Mouse (Mus musculus) lung, adult 18-20 months (tissue): ENCODE results near the gene Dpysl5.
"Not testable (repeated sequence)": the region's sequence is repeated elsewhere in the genome, so short reads cannot be mapped to it uniquely, and the experiment has no call there.

Source experiments
- DNase-seq, 2 experiments: peaks; one replicate each; pipeline ENCODE4 v3.0.0; 2022; ENCODE audit warnings: mixed read lengths in 2 of 2

Dpysl5 gene

DNA sequence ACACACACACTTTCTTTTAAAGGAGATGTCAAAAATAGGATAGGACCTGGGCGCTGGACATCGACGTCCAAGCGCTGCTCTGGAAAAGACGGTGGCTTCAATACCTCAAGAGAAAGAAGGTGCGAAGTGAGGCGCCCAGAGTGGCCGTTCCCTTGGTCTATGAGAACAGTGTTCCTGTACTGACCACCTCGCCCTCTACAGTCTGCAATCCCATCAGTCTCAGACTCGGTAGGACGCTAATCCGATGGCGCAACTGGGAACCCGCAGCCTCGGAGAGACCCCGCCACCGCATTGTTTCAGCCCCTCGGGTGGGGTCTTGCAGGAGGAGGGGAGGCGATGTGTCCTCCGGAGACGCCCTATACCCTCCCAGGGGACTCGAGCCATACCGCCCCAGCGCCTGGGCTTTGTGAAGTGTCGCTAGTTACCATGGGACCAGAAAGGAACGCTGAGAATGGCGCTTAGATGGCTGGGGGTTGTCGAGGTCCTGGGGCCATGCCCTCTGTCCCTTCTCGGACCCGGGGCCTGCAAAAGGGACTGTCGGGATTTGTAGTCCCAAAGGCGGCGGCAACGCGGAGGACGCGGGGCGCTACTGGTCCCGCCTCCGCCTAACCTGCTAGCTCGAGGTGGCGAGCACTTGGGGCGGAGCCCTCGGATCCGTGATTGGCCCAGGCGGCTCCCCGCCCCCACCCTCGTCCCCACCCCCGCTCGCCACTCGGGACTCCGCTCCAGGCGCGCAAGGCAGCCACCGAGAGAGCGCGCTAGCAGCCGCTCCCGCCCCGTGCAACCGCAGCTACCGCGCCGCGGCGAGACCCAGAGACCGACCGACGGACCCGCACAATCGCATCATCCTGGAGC is at the start of gene Dpysl5:
Dpysl5 (plus strand) TSS at position 418 of the 855 bp plus-strand sequence.
- DNase-seq = peak; percentile 84 to 90

DNA sequence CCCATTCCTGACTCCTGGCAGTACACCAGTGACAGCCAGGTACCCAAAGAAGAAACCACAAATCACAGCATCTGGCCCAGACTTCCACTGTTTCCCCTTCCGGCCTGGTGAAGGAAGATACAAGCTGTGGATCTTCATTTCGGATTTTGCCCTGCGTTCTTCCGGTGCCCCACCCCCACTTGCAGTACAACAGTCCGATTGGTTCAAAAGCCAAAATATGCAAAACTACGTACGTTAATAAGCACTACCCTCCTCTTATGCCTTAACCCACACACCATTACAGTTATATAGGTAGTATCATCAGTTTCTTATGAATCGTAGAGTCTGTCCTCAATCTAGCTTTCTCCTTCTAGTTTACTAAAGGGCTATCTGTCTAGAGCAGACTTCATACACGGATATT is 46.0 kb upstream of the Dpysl5 start:
- no peak for DNase-seq

DNA sequence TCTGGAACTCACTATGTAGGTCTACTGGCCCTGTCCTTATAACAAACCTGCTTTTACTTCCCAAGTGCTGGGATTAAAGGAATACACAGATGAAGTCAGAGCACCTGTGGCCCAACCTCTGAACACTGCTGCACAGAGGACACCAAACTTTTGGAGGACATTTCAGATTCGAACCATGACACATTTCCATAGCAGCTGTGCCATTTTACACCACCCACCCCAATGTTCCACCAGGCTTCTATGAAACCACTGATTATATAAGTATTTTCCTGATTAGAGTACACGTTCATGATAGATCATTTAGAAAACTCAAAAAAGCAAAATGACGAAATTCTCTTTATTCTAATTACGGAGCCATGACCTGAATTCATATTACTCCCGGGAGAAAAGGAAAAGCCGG is 45.4 kb upstream of the Dpysl5 start:
- DNase-seq = no peak

DNA sequence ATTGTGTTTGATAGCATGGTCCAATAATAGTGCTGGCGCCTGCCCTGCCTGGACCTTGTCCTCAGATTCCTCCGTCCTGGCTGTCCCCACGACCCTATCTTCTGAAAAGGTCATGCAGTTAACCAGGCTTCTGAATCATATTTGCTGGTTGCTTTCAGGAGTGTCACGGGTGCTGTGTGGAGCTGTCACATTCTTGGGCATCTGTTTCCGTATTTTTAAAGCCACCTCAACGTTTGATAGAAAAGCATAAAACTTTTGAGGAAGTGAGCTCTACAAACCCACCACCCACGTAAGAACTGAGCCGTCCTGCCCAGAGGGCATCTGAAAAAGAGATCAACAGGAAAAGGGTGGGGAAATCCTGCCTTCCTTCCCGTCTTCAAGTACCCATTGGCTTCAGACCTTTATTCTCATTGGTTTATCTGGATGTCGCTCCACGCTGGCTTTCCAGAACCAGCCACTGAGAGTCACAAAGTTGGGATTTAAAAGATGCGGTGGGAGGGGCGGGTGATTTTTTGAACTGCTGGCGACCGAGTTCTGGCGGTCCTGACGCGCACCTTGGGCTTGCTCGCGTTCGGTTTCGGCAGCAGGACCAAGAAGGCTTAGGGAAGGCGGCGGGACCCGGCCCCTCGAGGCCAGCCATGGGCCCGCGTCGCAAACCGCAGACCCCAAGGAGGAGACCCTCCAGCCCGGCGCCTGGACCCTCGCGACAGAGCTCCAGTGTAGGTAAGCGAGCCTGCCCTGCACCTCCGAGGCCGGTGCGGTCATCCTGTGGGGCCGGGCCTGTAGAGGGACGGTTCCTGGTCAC is 44.8 kb upstream of the Dpysl5 start, which contains the start of gene Cenpa:
Cenpa (plus strand) TSS at position 387 of the 805 bp plus-strand sequence.
- DNase-seq = peak; percentile 92 to 97

DNA sequence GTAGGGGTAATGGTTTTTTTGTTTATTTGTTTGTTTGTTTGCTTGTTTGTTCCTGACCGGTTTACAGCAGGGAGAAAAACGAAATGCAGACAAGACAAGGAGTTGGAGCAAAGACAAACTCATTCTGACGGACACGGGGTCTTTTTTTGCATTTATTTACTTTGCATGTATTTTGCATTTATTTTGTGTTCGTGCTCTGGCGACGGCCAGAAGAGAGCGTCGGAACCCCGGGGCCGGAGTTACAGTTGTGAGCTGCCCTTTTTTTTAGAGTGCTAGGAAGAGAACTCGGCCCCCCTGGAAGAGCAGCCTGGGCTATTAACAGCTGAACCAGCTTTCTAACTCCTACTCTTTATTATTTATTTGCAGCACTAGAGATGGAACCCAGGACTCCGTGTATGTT is 44.1 kb upstream of the Dpysl5 start:
- no peak for DNase-seq

DNA sequence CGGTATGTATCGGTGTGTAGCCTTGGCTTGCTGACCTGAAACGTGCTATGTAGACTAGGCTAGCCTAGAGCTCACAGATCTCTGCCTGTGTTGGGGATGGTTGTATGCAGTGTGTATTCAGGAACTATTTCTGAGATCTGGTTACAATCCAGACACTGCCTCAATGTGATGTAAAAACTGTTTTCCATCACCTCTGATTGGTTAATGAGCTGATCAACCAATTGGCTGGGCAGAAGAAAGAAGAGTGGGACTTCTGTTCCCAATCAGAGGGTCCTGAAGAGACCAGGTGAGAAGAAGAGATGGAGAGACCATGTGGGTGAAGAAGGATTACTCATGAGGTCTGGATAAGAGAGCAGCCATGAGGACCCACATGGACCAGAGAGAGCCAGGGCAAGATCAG is 43.7 kb upstream of the Dpysl5 start:
- no peak for DNase-seq

DNA sequence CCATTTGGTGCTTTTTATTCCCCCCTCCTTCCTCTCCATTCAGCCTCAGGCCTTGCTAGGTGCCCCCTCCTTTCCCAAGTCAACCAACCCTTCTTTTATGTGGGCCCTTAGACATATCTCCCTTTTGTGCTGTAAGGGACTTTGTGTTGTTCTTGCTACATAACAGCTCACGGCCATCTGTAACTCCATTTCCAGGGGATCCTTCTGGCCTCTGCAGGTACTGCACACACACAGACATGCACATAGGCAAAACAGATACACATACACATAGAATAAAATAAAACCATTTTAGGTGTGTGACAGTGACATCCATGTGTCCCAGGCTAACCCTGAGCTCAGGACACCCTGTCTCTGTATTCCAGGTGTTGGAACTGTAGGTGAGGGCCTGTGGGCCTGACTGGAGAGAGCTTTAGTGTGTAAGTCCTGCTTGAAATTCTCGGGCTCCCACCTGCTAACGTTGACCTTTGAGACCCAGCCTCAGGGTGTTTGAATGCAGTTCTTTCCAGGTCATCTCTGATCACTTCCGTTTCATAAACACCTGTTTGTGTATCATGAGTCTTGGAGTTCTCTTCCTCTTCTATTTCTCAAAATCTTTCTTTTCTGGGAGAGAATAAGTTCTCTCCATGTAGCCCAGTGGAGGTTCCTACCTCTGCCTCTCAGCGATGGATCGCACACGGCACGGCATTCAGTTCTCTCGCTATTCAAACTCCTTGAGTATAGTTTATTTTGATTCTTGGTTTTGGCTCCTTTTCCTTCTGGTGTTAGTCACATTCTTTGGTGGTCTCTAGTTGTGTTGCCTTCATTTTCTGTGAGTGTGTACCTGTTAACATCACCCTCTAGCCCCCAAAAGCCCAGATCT is 42.5 kb upstream of the Dpysl5 start:
- no peak for DNase-seq

DNA sequence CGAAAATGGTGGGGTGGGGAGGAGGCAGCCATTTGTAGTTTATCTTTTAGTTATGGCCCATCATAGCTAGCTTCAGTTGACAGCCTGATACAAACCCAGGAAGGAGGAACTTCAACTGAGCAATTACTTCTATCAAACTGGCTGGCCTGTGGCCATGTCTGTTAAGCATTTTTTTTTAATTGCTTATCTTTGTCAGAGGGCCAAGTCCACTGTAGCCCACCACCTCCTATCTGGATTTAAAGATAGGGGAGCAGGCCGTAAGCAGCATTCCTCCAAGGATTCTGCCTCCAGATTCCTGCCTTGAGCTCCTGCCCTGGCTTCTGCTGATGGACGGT is 41.9 kb upstream of the Dpysl5 start:
- DNase-seq = no peak

DNA sequence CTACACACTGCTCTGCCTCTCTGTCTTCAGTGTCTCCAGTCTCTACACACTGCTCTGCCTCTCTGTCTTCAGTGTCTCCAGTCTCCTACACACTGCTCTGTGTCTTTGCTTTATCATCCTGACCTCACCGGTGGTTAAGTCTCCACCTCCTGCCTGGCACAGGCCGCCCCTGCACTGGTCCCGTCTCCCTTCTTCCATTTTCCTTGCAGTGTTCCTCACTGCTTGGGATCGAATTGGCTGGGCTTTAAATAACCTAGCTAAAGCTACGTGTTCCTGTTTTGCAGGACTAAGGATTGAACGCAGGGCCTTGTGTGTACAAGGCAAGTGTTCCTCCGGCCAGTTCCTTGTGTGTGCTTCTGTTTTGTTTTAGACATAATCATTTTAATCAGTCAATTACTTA is 41.3 kb upstream of the Dpysl5 start:
- no peak for DNase-seq

DNA sequence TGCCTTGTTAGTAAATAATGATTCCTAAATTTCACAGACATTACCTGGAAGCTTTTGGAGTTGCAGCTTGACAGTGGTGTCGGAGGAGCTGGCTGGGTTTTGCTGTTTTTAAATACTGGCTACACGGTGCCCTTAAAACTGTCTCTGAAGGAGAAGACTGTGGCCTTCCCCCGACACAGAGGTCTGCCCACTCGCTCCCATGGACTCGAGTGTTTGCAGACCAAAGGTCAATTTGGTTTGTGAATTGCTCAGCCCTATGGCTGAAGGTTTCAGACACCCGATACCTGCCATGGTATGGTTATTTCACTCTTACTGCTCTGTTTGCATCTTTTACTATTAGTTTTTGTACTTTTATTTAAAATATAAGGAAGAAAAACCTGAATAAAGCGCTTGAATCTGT is 37.4 kb upstream of the Dpysl5 start:
- DNase-seq = no peak

DNA sequence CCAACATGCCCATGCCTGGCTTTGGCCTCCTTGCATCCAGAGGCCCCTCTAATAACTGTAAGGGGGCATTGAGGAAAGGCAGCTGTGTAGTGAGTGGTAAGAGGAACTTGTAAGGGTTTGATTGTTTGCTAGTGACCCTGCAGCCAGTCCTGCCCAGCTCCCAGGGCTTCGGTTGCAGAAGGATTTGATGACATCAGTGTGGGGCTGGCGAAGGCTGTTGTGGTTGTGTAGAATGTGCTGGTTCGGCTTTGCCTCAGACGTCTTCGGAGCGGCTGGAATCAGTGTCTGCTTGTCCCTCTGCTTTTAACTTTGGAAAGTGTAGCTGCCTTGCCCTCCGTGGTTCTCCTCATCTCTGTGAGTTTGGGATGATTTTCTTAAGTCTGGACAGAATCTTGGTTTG is 34.6 kb upstream of the Dpysl5 start:
- DNase-seq = no peak

DNA sequence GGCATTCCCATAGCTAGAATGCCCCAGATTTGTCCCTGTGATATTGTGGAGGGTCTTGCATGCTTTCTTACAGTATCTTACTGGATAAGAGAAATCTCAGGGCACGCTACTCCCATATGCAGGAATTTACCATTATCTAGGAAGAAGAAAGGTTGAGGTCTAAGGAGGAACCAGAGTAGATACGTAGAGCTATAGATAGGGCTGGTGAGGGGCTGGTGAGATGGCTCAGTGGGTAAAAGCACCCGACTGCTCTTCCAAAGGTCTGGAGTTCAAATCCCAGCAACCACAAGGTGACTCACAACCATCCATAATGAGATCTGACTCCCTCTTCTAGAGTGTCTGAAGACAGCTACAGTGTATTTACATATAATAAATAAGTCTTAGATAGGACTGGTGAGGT is 33.3 kb upstream of the Dpysl5 start:
- not testable (repeated sequence) for DNase-seq

DNA sequence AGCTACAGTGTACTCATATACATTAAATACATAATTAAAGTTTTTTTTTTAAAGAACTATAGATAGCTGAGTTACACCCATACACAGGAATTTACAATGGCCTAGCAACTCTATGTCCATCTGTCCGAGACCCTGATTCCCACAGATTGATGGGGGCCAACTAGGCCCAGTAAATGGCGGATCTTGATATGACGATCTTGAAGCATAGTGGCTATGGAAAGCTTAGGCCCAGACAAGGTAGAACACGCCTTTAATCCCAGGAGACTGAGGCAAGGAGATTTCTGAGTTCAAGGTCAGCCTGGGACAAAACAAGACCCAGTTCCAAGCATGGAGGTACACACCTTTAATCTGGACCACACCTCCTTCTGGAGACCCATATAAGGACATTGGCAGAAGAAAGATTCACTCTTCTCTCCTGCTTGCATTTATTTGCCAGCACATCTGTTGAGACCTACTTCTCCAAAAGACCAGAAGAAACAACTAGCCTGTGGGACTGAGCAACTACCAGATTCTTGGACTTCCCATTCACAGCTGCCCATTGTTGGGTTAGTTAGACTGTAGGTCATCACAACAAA is 32.6 kb upstream of the Dpysl5 start:
- no peak for DNase-seq

DNA sequence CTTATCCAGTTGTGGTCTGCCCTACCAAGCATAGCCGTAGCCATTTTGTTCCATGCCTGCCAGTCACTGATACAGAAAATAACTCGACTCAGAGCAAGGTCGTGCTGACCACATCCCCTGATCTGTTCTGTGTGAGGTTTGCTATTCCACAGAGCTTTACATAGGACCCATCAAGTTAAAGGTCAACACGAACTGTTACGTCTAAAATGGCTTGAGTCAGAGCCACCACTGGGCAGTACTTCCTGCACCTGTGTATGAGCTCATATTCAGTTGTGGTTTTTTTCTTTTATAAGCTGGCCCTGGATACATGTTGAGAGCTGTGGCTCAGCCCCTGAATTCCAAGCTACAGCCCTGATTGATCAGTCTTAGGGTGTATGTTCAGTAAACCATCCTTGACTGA is 31.8 kb upstream of the Dpysl5 start:
- DNase-seq = no peak

DNA sequence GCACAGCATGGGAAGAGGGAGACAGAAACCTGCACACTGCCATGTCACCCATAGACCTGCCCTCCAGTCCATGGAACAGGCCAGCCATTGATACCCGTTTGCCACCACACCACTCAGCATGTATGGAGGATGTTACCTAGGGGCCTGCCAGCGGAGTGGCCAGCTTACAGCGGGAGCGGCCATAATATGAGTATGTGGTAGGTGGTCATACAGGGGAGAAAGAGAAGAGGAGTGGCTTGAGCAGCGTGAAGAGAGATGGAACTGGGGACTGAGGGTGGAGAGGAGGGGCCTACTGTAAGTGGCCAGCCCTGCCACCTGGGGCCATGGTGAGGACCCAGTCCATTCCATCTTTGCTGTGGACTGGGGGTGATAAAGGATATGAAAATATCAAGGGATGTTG is 29.4 kb upstream of the Dpysl5 start:
- no peak for DNase-seq

DNA sequence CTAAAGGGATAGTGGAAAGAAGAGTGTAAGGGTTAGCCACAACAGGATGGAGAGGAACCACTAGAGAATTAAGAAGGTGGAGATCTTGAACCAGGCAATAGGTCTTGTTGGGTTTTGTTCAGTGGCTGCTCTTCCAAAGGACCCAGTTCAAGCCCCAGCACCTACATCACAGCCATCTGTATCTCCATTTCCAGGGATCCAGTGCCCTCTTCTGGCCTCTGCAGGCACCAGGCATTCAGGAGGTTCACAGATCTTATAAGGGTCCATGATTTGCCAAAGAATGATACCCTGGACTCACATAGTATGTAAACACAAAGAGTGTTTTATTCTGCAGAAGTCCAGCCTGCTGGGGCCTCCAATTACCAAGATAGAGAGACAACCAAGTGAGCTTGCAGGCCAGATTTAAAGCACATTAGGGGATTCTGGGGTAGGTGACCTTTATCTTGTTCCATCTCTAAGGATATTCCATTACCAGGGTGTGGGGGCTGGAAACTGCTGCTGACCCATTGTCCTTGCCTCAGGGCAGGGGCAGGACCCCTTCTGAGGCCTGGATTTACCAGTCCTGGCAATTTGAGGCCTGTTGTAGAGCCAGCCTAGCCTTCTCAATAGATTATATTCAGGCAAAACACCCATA is 28.3 kb upstream of the Dpysl5 start:
- DNase-seq = no peak

DNA sequence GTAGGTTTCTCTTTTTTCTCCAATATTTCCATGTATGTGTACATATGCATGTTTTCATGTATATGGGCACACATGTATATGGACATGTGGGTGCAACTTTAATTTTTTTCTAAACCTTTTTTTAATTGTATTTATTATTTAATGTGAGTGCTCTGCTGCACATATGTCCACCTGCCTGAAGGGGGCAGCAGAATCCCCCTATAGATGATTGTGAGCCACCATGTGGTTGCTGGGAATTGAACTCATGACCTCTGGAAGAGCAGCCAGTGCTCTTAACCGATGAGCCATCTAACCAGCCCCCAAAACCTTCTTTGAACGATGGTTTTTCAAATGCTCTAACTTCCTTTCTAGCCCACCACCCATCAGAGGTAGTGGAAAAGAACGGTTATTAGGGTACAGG is 27.4 kb upstream of the Dpysl5 start:
- no peak for DNase-seq

DNA sequence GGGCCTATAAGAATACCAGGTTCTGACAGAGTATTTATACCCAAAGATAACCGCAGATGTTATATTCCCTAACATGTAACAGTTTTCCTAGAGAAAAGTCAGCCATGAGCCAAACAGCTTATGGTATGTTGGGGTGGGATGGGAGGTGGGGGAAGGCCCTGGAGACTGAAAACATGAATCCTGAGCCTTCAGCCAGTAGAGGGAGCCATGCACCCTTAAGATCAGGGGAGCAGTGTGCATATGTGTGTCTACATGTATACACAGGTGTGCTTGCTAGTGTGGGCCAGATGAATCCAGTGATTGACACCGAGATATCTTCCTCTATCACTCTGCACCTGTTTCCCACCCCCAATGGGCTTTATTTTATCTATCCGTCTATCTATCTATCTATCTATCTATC is 24.6 kb upstream of the Dpysl5 start:
- no peak for DNase-seq

DNA sequence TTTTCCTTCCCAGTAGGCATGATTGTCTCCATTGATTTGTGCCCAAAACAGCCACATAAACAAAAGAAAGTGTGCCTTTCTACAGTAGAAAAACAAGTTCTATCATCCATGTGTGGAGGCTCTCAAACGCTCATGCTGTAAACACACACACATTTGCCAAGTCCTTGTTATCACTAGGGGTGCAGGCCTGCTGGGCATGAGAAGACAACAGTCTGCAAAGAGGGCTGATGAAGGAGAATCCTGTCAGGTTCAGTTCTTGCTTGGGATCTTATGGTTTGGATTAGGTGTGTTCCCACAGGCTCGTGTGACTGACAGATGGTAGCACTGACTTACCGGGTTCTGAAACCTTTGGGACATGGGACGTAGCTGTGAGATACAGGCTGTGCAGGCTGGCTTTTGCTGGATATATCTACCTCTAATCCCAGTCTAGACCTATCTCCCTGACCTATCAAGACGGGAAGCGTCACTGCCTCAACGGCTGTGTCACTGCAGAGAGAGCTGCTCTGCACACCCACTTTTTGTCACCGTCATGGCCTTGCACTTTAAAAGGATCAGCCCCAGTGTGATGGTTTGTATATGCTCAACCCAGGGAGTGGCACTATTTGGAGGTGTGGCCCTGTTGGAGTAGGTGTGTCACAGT is 10.9 kb upstream of the Dpysl5 start:
- DNase-seq = no peak

DNA sequence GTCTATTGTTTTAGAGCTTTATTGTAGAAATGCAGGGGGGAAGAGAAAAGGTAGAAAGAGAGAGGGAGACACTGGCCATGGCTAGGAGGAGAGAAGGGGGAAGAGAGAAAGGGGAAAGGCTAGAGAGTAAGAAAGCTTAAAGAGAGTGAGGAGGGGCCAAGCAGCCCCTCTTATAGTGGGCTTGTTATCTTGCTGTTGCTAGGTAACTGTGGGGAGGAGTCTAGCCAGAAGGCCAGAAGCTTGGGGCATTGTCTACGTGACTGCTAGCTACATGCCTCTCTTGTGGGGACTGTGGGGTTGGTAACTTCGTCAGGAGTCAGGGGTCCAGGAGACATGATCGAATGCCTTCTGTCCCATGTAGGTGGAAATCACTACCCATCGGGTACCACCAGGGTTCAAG is 10.0 kb upstream of the Dpysl5 start:
- not testable (repeated sequence) for DNase-seq

DNA sequence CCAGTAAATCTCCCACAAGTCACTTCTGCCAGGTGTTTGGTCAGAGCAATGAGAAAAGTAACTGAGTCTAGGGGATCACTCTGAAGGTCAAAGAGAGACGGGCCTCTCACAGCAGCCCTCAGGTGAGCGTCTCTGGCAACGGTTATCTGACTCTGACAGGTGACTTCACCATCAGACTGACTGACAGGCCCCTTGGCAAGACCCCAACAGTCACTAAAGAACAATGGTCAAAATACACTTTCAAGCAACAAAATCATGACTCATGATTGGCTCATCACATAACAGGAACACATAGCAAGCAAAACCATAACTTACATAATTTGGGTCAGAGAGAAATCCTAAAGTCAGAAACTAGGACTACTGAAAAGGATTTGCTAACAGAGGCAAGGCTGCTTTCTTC is 9.5 kb upstream of the Dpysl5 start:
- DNase-seq = no peak
